Mouse (Mus musculus): ENCODE measurements around the gene Tma7. TPM values are rescaled to one million over a fixed set of nuclear protein-coding genes. Genes with fewer than 3 reads are reported as not detected.

The Tma7 gene
- total and polyA plus RNA-seq, 3 experiments, result 255 to 529 (median 336) TPM

GRCm38 (mm10) chr9:109038086-109038895, 44.1 kb downstream of the Tma7 start, which contains the start of gene Shisa5:
Gene Shisa5, plus strand, starts transcription at chr9:109038565.
- in situ Hi-C loops (cut with MboI; ENCODE audit: low pct_ligation_motif_present, low pct_unique_long_range_greater_than_20kb, low sequenced_read_pairs), result no loop called here
- Histone ChIP-seq H3K36me3 (replicated peaks in 1 of 2; ENCODE audit: control insufficient read depth in 1 of 2, insufficient read depth in 1 of 2, low read length in 1 of 2) (peaks cover 0 to 14% of the 10 kb centered on the region in 2 experiments), H3K4me2 (ENCODE audit: insufficient read depth, low read depth, poor library complexity, severe bottlenecking) (peak within 1 kb of the TSS; percentile 69), H3K79me2 (replicated peaks; ENCODE audit: control insufficient read depth, extremely low read depth, insufficient read depth, poor library complexity, severe bottlenecking) (no peaks in the 10 kb centered on the region), H3K9ac (ENCODE audit: insufficient read depth, low read depth) (peak within 1 kb of the TSS; percentile 46), H3K27me3 (replicated peaks) (no peaks in the 10 kb centered on the region), H3K4me3 (replicated peaks in 1 of 3; ENCODE audit: low read depth in 2 of 3, low read length in 2 of 3, poor library complexity in 1 of 3) (peak within 1 kb of the TSS; percentile 63 to 77 (median 69)), H3K9me3 (replicated peaks; ENCODE audit: low read length) (no peaks in the 10 kb centered on the region), H3K27ac (ENCODE audit: insufficient read depth, low read depth) (no peak within 1 kb of the TSS), H3K4me1 (ENCODE audit: control insufficient read depth in 1 of 2, insufficient read depth in 2 of 2) (peaks cover 16 to 21% of the 10 kb centered on the region in 2 experiments)
- no peak for TF ChIP-seq ZNF384 (IDR thresholded peaks at IDR 0.05; ENCODE audit: low read depth, low read length)
- TF ChIP-seq ELF1 (IDR thresholded peaks at IDR 0.05; ENCODE audit: low read depth, low read length), result peak; percentile 53; the same call in 1 of the 2 replicates
- no peak for TF ChIP-seq PAX5 (IDR thresholded peaks at IDR 0.05; ENCODE audit: low read length)
- TF ChIP-seq POLR2A (IDR thresholded peaks at IDR 0.05; ENCODE audit: low read depth, low read length), result peak; percentile 55
- 0 out of 2 replicates have a peak, but pooled peaks have one; percentile 19 for TF ChIP-seq KAT2A (IDR thresholded peaks at IDR 0.05; ENCODE audit: insufficient replicate concordance, low read length)
- peak; percentile 5; the same call in 1 of the 2 replicates for TF ChIP-seq TCF12 (IDR thresholded peaks at IDR 0.05; ENCODE audit: low read depth, low read length)
- no peak for TF ChIP-seq POLR2AphosphoS2 (IDR thresholded peaks at IDR 0.05; ENCODE audit: low read depth, low read length)
- TF ChIP-seq MAZ (IDR thresholded peaks at IDR 0.05; ENCODE audit: low read depth, low read length), result peak; percentile 99
- no peak for TF ChIP-seq USF2 (conservative IDR thresholded peaks at IDR 0.05; ENCODE audit: low read depth, low read length)
- dilution Hi-C loops (cut with MboI; ENCODE audit: extremely low pct_ligation_motif_present, extremely low pct_unique_long_range_greater_than_20kb, low sequenced_read_pairs), result no loop called here
- DNase-seq (ENCODE audit: extremely low read depth), result no peak

- no peak for TF ChIP-seq MAZ (IDR thresholded peaks at IDR 0.05; ENCODE audit: low read depth, low read length)
- no peak for TF ChIP-seq NELFE (IDR thresholded peaks at IDR 0.05; ENCODE audit: low read depth, low read length)
- no peak for TF ChIP-seq CHD2 (IDR thresholded peaks at IDR 0.05; ENCODE audit: low read length)
- TF ChIP-seq NRF1 (IDR thresholded peaks at IDR 0.05; ENCODE audit: low read depth, low read length), result no peak
- no peak for TF ChIP-seq ETS1 (conservative IDR thresholded peaks at IDR 0.05; ENCODE audit: low read depth, low read length)
- TF ChIP-seq RAD21 (IDR thresholded peaks at IDR 0.05; ENCODE audit: low read depth, low read length), result no peak
- TF ChIP-seq RCOR1 (conservative IDR thresholded peaks at IDR 0.05; ENCODE audit: low read depth, low read length), result no peak
- TF ChIP-seq ZKSCAN1 (IDR thresholded peaks at IDR 0.05; ENCODE audit: borderline replicate concordance, low read depth, low read length), result no peak
- no peak for TF ChIP-seq POLR2A (IDR thresholded peaks at IDR 0.05; ENCODE audit: low read depth, low read length)
- TF ChIP-seq MEF2A (IDR thresholded peaks at IDR 0.05; ENCODE audit: borderline replicate concordance, low read depth, low read length), result no peak
- TF ChIP-seq ZMIZ1 (IDR thresholded peaks at IDR 0.05; ENCODE audit: low read depth, low read length), result no peak
- Histone ChIP-seq H3K27ac (ENCODE audit: insufficient read depth, low read depth) (no peak overlapping the region), H3K4me3 (replicated peaks in 1 of 3; ENCODE audit: low read depth in 2 of 3, low read length in 2 of 3, poor library complexity in 1 of 3) (no peak overlapping the region), H3K9me3 (replicated peaks; ENCODE audit: low read length) (no peaks in the 10 kb centered on the region), H3K79me2 (replicated peaks; ENCODE audit: control insufficient read depth, extremely low read depth, insufficient read depth, poor library complexity, severe bottlenecking) (no peaks in the 10 kb centered on the region), H3K4me2 (ENCODE audit: insufficient read depth, low read depth, poor library complexity, severe bottlenecking) (no peak overlapping the region), H3K27me3 (replicated peaks) (no peaks in the 10 kb centered on the region), H3K9ac (ENCODE audit: insufficient read depth, low read depth) (no peak overlapping the region), H3K36me3 (replicated peaks in 1 of 2; ENCODE audit: control insufficient read depth in 1 of 2, insufficient read depth in 1 of 2, low read length in 1 of 2) (peaks cover 0 to 31% of the 10 kb centered on the region in 2 experiments), H3K4me1 (ENCODE audit: control insufficient read depth in 1 of 2, insufficient read depth in 2 of 2) (no peaks in the 10 kb centered on the region)
- no peak for DNase-seq (ENCODE audit: extremely low read depth)
- dilution Hi-C loops (cut with MboI; ENCODE audit: extremely low pct_ligation_motif_present, extremely low pct_unique_long_range_greater_than_20kb, low sequenced_read_pairs), result no loop called here
- in situ Hi-C loops (cut with MboI; ENCODE audit: low pct_ligation_motif_present, low pct_unique_long_range_greater_than_20kb, low sequenced_read_pairs), result no loop called here
Observed at GRCm38 (mm10) chr9:109032435-109032834, 50.0 kb downstream of the Tma7 start.

Measured in CH12.LX (cell line).